Mouse (Mus musculus) limb, embryonic 11.5 days (tissue): ENCODE data around the gene 4930550C14Rik. TPM values are rescaled to one million over a fixed set of nuclear protein-coding genes. Genes with fewer than 3 reads are reported as not detected.

Experiments
- ATAC-seq: fragments of 200-750 bp; cut with Nextera tagmentation; 2 replicates; pipeline ENCODE4 v1.8.0; 2017; ENCODE audit warnings: low read depth; ENCODE audit not compliant: insufficient number of reproducible peaks, low FRiP score, low TSS enrichment
- DNase-seq: peaks from one replicate; pipeline ENCODE4 v3.0.0-alpha.2; 2015; ENCODE audit warnings: low spot score
- H3K27ac ChIP-seq: fragments of 300-500 bp; sonication (generic); replicated peaks from 2 replicates; pipeline ENCODE4 v1.5.1; 2014; ENCODE audit warnings: low read depth, mild to moderate bottlenecking, low read length
- H3K27me3 ChIP-seq: fragments of 300-500 bp; sonication (generic); 2 replicates; pipeline ENCODE4 v1.6.1; 2014; ENCODE audit warnings: mild to moderate bottlenecking, low read length, mixed read lengths; ENCODE audit not compliant: control insufficient read depth, insufficient read depth
- H3K36me3 ChIP-seq: fragments of 300-500 bp; sonication (generic); 2 replicates; pipeline ENCODE4 v1.6.1; 2014; ENCODE audit warnings: mild to moderate bottlenecking, low read length, moderate library complexity, mixed read lengths; ENCODE audit not compliant: control insufficient read depth, insufficient read depth
- H3K4me1 ChIP-seq: fragments of 300-500 bp; sonication (generic); 2 replicates; pipeline ENCODE4 v1.6.1; 2014; ENCODE audit warnings: low read length, mixed read lengths; ENCODE audit not compliant: control insufficient read depth, insufficient read depth
- H3K4me2 ChIP-seq: fragments of 300-500 bp; sonication (generic); 2 replicates; pipeline ENCODE4 v1.6.1; 2014; ENCODE audit warnings: low read depth, mild to moderate bottlenecking, moderate library complexity; ENCODE audit not compliant: severe bottlenecking
- H3K4me3 ChIP-seq: fragments of 300-500 bp; sonication (generic); 2 replicates; pipeline ENCODE4 v1.5.1; 2014; ENCODE audit warnings: low read depth, low read length
- H3K9ac ChIP-seq: fragments of 300-500 bp; sonication (generic); 2 replicates; pipeline ENCODE4 v1.6.1; 2014; ENCODE audit warnings: mild to moderate bottlenecking, low read length
- H3K9me3 ChIP-seq: fragments of 300-500 bp; sonication (generic); 2 replicates; pipeline ENCODE4 v1.6.1; 2016; ENCODE audit warnings: low read length; ENCODE audit not compliant: control insufficient read depth
- WGBS: fragments of 180-500 bp; shearing (Covaris S2); extraction: QIAGEN DNeasy Blood & Tissue Kit; methylation state at CpG from one replicate; pipeline ENCODE4 v1.1.7; 2014; 5-methylcytosine and 5-hydroxymethylcytosine counted together
- polyA plus RNA-seq: library from polyadenylated mRNA; unstranded; fragments of >200 nt; fragmentation: Nextera tagmentation; extraction: Ambion mirVana; gene quantifications from 2 replicates; pipeline ENCODE4 v1.2.1, GENCODE M21; 2014

Gene 4930550C14Rik
- 0.51 and 0.57 TPM in 2 replicates for polyA plus RNA-seq

- DNase-seq (peak; percentile 31), ATAC-seq (no peak)
- peaks cover 5% of the 10 kb centered on the region; the same call in 1 of the 2 replicates for H3K4me1 ChIP-seq
- no peak within 1 kb of the TSS for H3K4me3 ChIP-seq
- H3K27ac ChIP-seq, result peak within 1 kb of the TSS; percentile 52; the same call in 1 of the 2 replicates
- no peak within 1 kb of the TSS for H3K4me2 ChIP-seq
- H3K9ac ChIP-seq, result no peak within 1 kb of the TSS
- no peaks in the 10 kb centered on the region for H3K27me3 ChIP-seq
- H3K36me3 ChIP-seq, result no peaks in the 10 kb centered on the region
- H3K9me3 ChIP-seq, result no peaks in the 10 kb centered on the region
- WGBS, result 13% methylated on average over 11 of the region's 11 CpGs
Measured at GRCm38 (mm10) chr9:53402291-53402711, at the start of gene 4930550C14Rik. 4930550C14Rik (plus strand) TSS chr9:53402325.

GRCm38 (mm10) chr9:53353161-53353560, 49.0 kb upstream of the 4930550C14Rik start:
- no peaks in the 10 kb centered on the region for H3K4me1 ChIP-seq

GRCm38 (mm10) chr9:53356219-53357155, 45.6 kb upstream of the 4930550C14Rik start:
- DNase-seq, result no peak

More at GRCm38 (mm10) chr9:53353161-53353560, 49.0 kb upstream of the 4930550C14Rik start:
- Histone ChIP-seq H3K4me3 (no peak overlapping the region), H3K27me3 (no peaks in the 10 kb centered on the region), H3K9ac (no peak overlapping the region), H3K27ac (no peak overlapping the region), H3K4me2 (no peak overlapping the region), H3K36me3 (no peaks in the 10 kb centered on the region), H3K9me3 (no peaks in the 10 kb centered on the region)
- 90% methylated on average over 5 of the region's 5 CpGs for WGBS
- ATAC-seq (no peak), DNase-seq (no peak)

GRCm38 (mm10) chr9:53371339-53371738, 30.8 kb upstream of the 4930550C14Rik start:
- Histone ChIP-seq H3K27ac (no peak overlapping the region), H3K4me2 (no peak overlapping the region)
- WGBS, result 72% methylated on average over 3 of the region's 3 CpGs

More at GRCm38 (mm10) chr9:53356219-53357155, 45.6 kb upstream of the 4930550C14Rik start:
- 56% methylated on average over 14 of the region's 14 CpGs for WGBS
- H3K9me3 ChIP-seq, result no peaks in the 10 kb centered on the region
- H3K27me3 ChIP-seq, result no peaks in the 10 kb centered on the region
- H3K36me3 ChIP-seq, result no peaks in the 10 kb centered on the region
- H3K4me1 ChIP-seq, result no peaks in the 10 kb centered on the region
- no peak for ATAC-seq
- no peak overlapping the region for H3K9ac ChIP-seq
- no peak overlapping the region for H3K4me2 ChIP-seq
- no peak overlapping the region for H3K27ac ChIP-seq
- H3K4me3 ChIP-seq, result no peak overlapping the region

GRCm38 (mm10) chr9:53375907-53376306, 26.2 kb upstream of the 4930550C14Rik start:
- H3K4me1 ChIP-seq, result no peaks in the 10 kb centered on the region
- no peak overlapping the region for H3K9ac ChIP-seq
- no peak for ATAC-seq
- H3K36me3 ChIP-seq, result no peaks in the 10 kb centered on the region
- H3K27me3 ChIP-seq, result no peaks in the 10 kb centered on the region
- 82% methylated on average over 4 of the region's 4 CpGs for WGBS
- no peak overlapping the region for H3K4me2 ChIP-seq
- H3K9me3 ChIP-seq, result no peaks in the 10 kb centered on the region
- DNase-seq, result no peak
- H3K4me3 ChIP-seq, result no peak overlapping the region
- no peak overlapping the region for H3K27ac ChIP-seq

More at GRCm38 (mm10) chr9:53371339-53371738, 30.8 kb upstream of the 4930550C14Rik start:
- H3K9ac ChIP-seq, result no peak overlapping the region
- no peaks in the 10 kb centered on the region for H3K27me3 ChIP-seq
- H3K4me1 ChIP-seq, result no peaks in the 10 kb centered on the region
- H3K36me3 ChIP-seq, result no peaks in the 10 kb centered on the region
- no peak for ATAC-seq
- no peak for DNase-seq
- no peak overlapping the region for H3K4me3 ChIP-seq
- no peaks in the 10 kb centered on the region for H3K9me3 ChIP-seq

- Histone ChIP-seq H3K27ac (no peak overlapping the region), H3K9ac (no peak overlapping the region), H3K4me2 (no peak overlapping the region), H3K27me3 (no peaks in the 10 kb centered on the region), H3K9me3 (no peaks in the 10 kb centered on the region), H3K36me3 (no peaks in the 10 kb centered on the region), H3K4me3 (no peak overlapping the region), H3K4me1 (no peaks in the 10 kb centered on the region)
- 90% methylated on average over 13 of the region's 13 CpGs for WGBS
- ATAC-seq, result no peak
- no peak for DNase-seq
Measured at GRCm38 (mm10) chr9:53376820-53377219, 25.3 kb upstream of the 4930550C14Rik start.

- no peaks in the 10 kb centered on the region for H3K36me3 ChIP-seq
- H3K4me3 ChIP-seq, result no peak overlapping the region
- no peaks in the 10 kb centered on the region for H3K9me3 ChIP-seq
- no peak overlapping the region for H3K27ac ChIP-seq
- H3K4me1 ChIP-seq, result no peaks in the 10 kb centered on the region
- DNase-seq (no peak), ATAC-seq (no peak)
- no peak overlapping the region for H3K9ac ChIP-seq
- 69% methylated on average over 5 of the region's 5 CpGs for WGBS
- H3K27me3 ChIP-seq, result no peaks in the 10 kb centered on the region
- H3K4me2 ChIP-seq, result no peak overlapping the region
Measured at GRCm38 (mm10) chr9:53377597-53377996, 24.5 kb upstream of the 4930550C14Rik start.

- Histone ChIP-seq H3K27ac (no peak overlapping the region), H3K4me2 (no peak overlapping the region), H3K9me3 (no peaks in the 10 kb centered on the region), H3K9ac (no peak overlapping the region), H3K36me3 (no peaks in the 10 kb centered on the region), H3K4me1 (no peaks in the 10 kb centered on the region), H3K4me3 (no peak overlapping the region), H3K27me3 (no peaks in the 10 kb centered on the region)
- no peak for DNase-seq
- 82% methylated on average over 3 of the region's 3 CpGs for WGBS
- no peak for ATAC-seq
Measured at GRCm38 (mm10) chr9:53378171-53378570, 24.0 kb upstream of the 4930550C14Rik start.
